Mouse (Mus musculus): ENCODE measurements at regions not wholly inside any gene's neighbourhood (a gene's known extent, or its start where the extent isn't known, plus 50 kb on each side); places are given as distances from the start of the nearest gene placed in this dataset.

GRCm38 (mm10) chrX:159055689-159056461, 154.2 kb upstream of the Rps6ka3 start:
- Histone ChIP-seq H3K4me3 (ENCODE audit: insufficient read depth, low read depth, low read length) (no peak overlapping the region), H3K4me1 (ENCODE audit: control insufficient read depth, insufficient read depth, low read length) (no peaks in the 10 kb centered on the region), H3K27me3 (ENCODE audit: control insufficient read depth, insufficient read depth, low read length) (no peaks in the 10 kb centered on the region), H3K9ac (ENCODE audit: low read depth, low read length) (no peak overlapping the region), H3K27ac (replicated peaks; ENCODE audit: insufficient read depth, low read depth, low read length) (no peak overlapping the region), H3K79me2 (ENCODE audit: control insufficient read depth, insufficient read depth, low read length) (no peaks in the 10 kb centered on the region), H3K36me3 (ENCODE audit: control insufficient read depth, insufficient read depth, low read length) (no peaks in the 10 kb centered on the region)
- 67% methylated on average over 8 of the region's 8 CpGs for WGBS
- TF ChIP-seq POLR2A (IDR thresholded peaks at IDR 0.05; ENCODE audit: extremely low read depth, insufficient read depth, low read length) (no peak), CTCF (IDR thresholded peaks at IDR 0.05; ENCODE audit: low read depth, low read length) (no peak)
- no peak for DNase-seq (ENCODE audit: extremely low read depth, low read depth, low spot score)

GRCm38 (mm10) chrX:159056462-159056805, 153.7 kb upstream of the Rps6ka3 start:
- no peaks in the 10 kb centered on the region for H3K79me2 ChIP-seq (ENCODE audit: control insufficient read depth, insufficient read depth, low read length)
- H3K4me3 ChIP-seq (ENCODE audit: insufficient read depth, low read depth, low read length) = no peak overlapping the region
- no peaks in the 10 kb centered on the region for H3K36me3 ChIP-seq (ENCODE audit: control insufficient read depth, insufficient read depth, low read length)
- TF ChIP-seq POLR2A (IDR thresholded peaks at IDR 0.05; ENCODE audit: extremely low read depth, insufficient read depth, low read length) = no peak
- TF ChIP-seq CTCF (IDR thresholded peaks at IDR 0.05; ENCODE audit: low read depth, low read length) = no peak
- DNase-seq (ENCODE audit: extremely low read depth, low read depth, low spot score) = no peak
- no peaks in the 10 kb centered on the region for H3K27me3 ChIP-seq (ENCODE audit: control insufficient read depth, insufficient read depth, low read length)
- H3K27ac ChIP-seq (replicated peaks; ENCODE audit: insufficient read depth, low read depth, low read length) = no peak overlapping the region
- H3K9ac ChIP-seq (ENCODE audit: low read depth, low read length) = no peak overlapping the region
- H3K4me1 ChIP-seq (ENCODE audit: control insufficient read depth, insufficient read depth, low read length) = no peaks in the 10 kb centered on the region

- Histone ChIP-seq H3K27me3 (ENCODE audit: control insufficient read depth, insufficient read depth, low read length) (no peaks in the 10 kb centered on the region), H3K4me3 (ENCODE audit: insufficient read depth, low read depth, low read length) (no peak overlapping the region), H3K9ac (ENCODE audit: low read depth, low read length) (no peak overlapping the region), H3K27ac (replicated peaks; ENCODE audit: insufficient read depth, low read depth, low read length) (no peak overlapping the region), H3K36me3 (ENCODE audit: control insufficient read depth, insufficient read depth, low read length) (no peaks in the 10 kb centered on the region), H3K79me2 (ENCODE audit: control insufficient read depth, insufficient read depth, low read length) (no peaks in the 10 kb centered on the region), H3K4me1 (ENCODE audit: control insufficient read depth, insufficient read depth, low read length) (no peaks in the 10 kb centered on the region)
- no peak for DNase-seq (ENCODE audit: extremely low read depth, low read depth, low spot score)
- TF ChIP-seq POLR2A (IDR thresholded peaks at IDR 0.05; ENCODE audit: extremely low read depth, insufficient read depth, low read length) (no peak), CTCF (IDR thresholded peaks at IDR 0.05; ENCODE audit: low read depth, low read length) (no peak)
These were observed 151.2 kb upstream of the Rps6ka3 start for GRCm38 (mm10) chrX:159058931-159059330.

DNA sequence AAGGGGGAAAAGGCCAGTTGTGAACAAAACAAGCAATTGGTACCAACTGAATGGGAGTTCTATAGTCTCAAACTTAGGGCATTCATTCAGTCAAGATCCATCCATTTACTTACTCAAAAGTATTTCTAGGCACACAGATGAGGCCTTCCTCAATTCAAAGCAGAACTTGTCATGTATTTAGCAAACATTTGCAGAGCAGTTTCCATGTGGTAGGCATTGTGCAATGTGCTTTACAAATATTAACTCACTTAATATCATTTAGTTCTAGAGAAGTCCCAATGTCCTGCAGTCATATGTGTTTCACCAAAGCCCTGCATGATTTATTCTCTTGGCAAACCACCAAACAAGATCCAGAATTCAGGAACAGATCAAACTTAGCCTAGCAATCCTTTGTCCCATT, 148.8 kb upstream of the Rps6ka3 start:
- Histone ChIP-seq H3K4me1 (ENCODE audit: control insufficient read depth, insufficient read depth, low read length) (no peaks in the 10 kb centered on the region), H3K27ac (replicated peaks; ENCODE audit: insufficient read depth, low read depth, low read length) (no peak overlapping the region), H3K27me3 (ENCODE audit: control insufficient read depth, insufficient read depth, low read length) (no peaks in the 10 kb centered on the region), H3K36me3 (ENCODE audit: control insufficient read depth, insufficient read depth, low read length) (no peaks in the 10 kb centered on the region), H3K4me3 (ENCODE audit: insufficient read depth, low read depth, low read length) (no peak overlapping the region), H3K79me2 (ENCODE audit: control insufficient read depth, insufficient read depth, low read length) (no peaks in the 10 kb centered on the region), H3K9ac (ENCODE audit: low read depth, low read length) (no peak overlapping the region)
- no peak for TF ChIP-seq POLR2A (IDR thresholded peaks at IDR 0.05; ENCODE audit: extremely low read depth, insufficient read depth, low read length)
- peak; percentile 10 for DNase-seq (ENCODE audit: extremely low read depth, low read depth, low spot score)

GRCm38 (mm10) chrX:159066212-159066611, 143.9 kb upstream of the Rps6ka3 start:
- Histone ChIP-seq H3K4me1 (ENCODE audit: control insufficient read depth, insufficient read depth, low read length) (no peaks in the 10 kb centered on the region), H3K27ac (replicated peaks; ENCODE audit: insufficient read depth, low read depth, low read length) (no peak overlapping the region), H3K9ac (ENCODE audit: low read depth, low read length) (no peak overlapping the region), H3K4me3 (ENCODE audit: insufficient read depth, low read depth, low read length) (no peak overlapping the region), H3K36me3 (ENCODE audit: control insufficient read depth, insufficient read depth, low read length) (no peaks in the 10 kb centered on the region), H3K79me2 (ENCODE audit: control insufficient read depth, insufficient read depth, low read length) (no peaks in the 10 kb centered on the region), H3K27me3 (ENCODE audit: control insufficient read depth, insufficient read depth, low read length) (no peaks in the 10 kb centered on the region)
- WGBS = 85% methylated on average over 2 of the region's 2 CpGs
- TF ChIP-seq CTCF (IDR thresholded peaks at IDR 0.05; ENCODE audit: low read depth, low read length) = no peak
- no peak for TF ChIP-seq POLR2A (IDR thresholded peaks at IDR 0.05; ENCODE audit: extremely low read depth, insufficient read depth, low read length)
- no peak for DNase-seq (ENCODE audit: extremely low read depth, low read depth, low spot score)

GRCm38 (mm10) chrX:159072647-159073046, 137.5 kb upstream of the Rps6ka3 start:
- Histone ChIP-seq H3K4me3 (ENCODE audit: insufficient read depth, low read depth, low read length) (no peak overlapping the region), H3K9ac (ENCODE audit: low read depth, low read length) (no peak overlapping the region), H3K79me2 (ENCODE audit: control insufficient read depth, insufficient read depth, low read length) (no peaks in the 10 kb centered on the region), H3K4me1 (ENCODE audit: control insufficient read depth, insufficient read depth, low read length) (no peaks in the 10 kb centered on the region), H3K27ac (replicated peaks; ENCODE audit: insufficient read depth, low read depth, low read length) (no peak overlapping the region), H3K27me3 (ENCODE audit: control insufficient read depth, insufficient read depth, low read length) (no peaks in the 10 kb centered on the region), H3K36me3 (ENCODE audit: control insufficient read depth, insufficient read depth, low read length) (no peaks in the 10 kb centered on the region)
- no peak for DNase-seq (ENCODE audit: extremely low read depth, low read depth, low spot score)
- no peak for TF ChIP-seq CTCF (IDR thresholded peaks at IDR 0.05; ENCODE audit: low read depth, low read length)
- TF ChIP-seq POLR2A (IDR thresholded peaks at IDR 0.05; ENCODE audit: extremely low read depth, insufficient read depth, low read length) = no peak
- 77% methylated on average over 3 of the region's 3 CpGs for WGBS
